Mouse (Mus musculus) MN1 (cell line): Measurements from ENCODE around the gene Zbtb44.
A peak's percentile ranks its signal among the peaks of the same experiment; 100 is the strongest.

Experiments used
- DNase-seq: peaks from one replicate; pipeline ENCODE4 v3.0.0-alpha.2; 2016; ENCODE audit warnings: low spot score

Zbtb44 gene

GRCm38 (mm10) chr9:31070706-31071105, 40.3 kb downstream of the Zbtb44 start:
- no peak for DNase-seq

- no peak for DNase-seq
Measured at GRCm38 (mm10) chr9:31072256-31072655, 41.8 kb downstream of the Zbtb44 start.

DNA sequence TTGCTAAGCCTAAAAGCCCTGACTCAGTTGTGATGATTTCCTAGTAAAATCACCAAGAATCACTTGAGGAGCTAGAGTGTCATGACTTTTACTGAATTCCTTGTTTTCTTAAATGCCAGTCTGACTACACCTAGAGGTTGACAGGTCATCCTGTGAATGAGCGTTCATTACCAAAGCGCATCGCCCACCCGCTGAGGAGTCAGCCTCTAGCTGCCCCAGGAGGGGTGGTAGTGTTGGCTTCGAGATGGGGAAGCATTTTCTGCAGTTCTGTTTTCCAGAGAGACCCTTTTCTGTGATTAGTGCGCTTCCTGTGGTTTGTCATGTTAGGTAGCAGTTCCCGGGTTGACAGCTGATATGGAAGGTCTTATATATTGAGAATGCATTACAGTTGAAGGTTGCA, 43.4 kb downstream of the Zbtb44 start:
- no peak for DNase-seq

GRCm38 (mm10) chr9:31074836-31075235, 44.4 kb downstream of the Zbtb44 start:
- DNase-seq: no peak

GRCm38 (mm10) chr9:31080726-31081125, 50.3 kb downstream of the Zbtb44 start:
- DNase-seq: no peak

DNA sequence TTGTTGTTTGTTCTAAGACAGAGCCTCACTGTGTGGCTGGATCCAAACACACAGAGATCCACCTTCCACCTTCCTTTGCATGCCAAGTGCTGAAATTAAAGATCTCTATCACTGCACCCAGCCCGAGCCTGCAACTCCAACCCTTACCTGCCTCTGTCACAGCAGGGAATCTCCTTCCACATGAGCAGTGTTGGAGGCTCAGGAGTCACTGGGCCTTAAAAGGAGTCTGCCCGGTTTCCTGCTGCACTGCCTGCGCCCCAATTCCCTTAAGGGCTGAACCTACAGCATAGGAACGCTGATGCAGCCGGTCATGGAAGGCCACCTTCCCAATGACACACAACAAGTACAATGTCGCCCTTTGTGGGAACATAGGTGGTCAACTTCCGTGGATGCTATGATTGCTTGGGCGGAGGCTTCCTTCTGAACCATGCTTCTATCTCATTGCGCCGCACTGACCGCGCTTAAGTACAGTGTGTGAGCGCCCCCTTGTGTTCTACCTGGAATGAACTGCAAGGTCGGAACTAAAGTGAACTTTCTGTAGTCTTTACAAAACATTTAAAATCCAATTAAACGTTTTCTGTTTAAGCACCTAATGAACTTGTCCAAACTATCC, 51.7 kb downstream of the Zbtb44 start:
- peak; percentile 57 for DNase-seq

- no peak for DNase-seq
Measured at GRCm38 (mm10) chr9:31082771-31083170, 52.3 kb downstream of the Zbtb44 start.

DNA sequence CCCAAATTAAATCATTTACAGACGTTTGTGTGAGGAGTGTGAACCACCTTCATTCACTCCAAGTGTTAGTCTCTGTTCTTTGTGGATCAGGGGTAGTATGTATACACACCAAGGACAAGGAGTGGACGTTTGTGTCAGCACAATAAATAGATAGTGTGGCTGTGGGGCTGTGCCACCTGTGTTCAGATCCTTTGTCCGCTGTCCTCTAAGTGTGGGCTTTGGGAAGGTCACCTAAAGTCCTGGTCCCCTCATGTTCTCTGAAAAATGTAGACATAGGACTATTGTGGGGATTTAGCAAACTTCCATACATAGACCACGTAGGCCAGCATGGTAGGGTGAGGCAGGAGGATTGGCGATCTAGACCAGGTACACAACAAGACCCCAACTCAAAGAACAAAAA, 55.1 kb downstream of the Zbtb44 start:
- no peak for DNase-seq

DNA sequence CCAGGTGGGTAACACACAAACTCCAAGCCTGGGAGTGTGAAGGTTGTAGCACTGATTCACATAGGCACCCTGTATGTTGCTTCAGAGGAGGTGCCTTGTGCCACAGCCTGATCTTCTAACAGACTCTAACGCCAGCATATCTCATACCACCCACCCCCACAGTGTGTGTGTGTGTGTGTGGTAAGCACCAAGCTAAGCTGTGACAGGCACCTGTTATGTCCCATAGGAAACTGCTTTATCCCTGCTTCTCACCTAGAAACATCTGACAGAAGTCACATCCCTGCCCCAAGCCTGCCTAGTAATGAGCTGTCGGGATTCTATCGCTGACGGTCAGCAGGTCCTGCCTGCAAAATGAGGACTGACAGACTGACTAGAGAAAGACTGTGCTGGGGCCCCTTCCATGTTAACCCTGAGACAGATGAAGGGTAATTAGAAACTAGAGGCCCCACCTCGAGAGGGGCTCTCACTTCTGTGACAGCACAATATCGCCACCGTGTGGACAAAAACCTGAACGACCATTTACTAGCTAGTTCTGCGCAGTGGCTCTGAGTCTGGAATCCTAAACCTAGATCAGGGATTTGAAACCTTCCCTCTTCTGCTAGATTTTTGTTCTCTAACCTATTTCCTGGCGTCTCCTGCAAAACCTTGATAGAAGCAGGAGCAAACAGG, 55.8 kb downstream of the Zbtb44 start:
- DNase-seq: peak; percentile 45

DNA sequence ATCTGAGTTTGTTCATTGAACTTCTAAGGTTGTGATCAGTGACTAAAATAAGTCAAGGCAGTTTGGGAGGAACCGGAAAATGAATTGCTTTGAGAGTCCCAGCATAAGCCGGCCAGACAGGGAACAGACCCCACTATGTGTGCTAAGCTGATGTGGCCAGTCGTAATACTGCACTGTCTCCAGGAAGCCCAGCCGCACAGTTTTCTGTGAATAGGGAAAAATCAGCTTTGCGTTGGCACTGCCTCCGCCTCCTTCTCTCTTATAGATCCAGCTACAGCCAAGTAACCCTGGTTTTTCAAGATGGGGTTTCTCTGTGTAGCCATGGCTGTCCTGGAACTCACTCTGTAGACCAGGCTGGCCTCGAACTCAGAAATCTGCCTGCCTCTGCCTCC, 56.3 kb downstream of the Zbtb44 start:
- DNase-seq: no peak

DNA sequence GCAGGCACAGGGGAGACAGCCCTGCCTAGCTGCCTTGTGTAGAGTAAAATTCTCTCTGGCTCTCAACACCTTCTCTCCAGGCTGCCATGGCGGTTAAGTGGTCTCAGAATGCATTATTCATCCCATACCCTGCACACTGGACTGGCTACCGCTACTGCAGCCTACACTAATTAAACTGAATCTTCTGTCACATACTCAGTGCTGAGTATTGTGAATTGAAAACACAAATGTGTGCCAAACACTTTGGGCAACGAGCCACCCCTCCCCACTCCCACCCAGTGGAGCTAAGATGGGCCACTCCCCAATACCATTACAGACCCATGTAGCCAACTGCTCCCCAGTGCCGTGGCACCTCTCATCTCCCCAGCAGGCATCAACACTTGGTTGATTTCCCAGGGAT, 57.0 kb downstream of the Zbtb44 start:
- DNase-seq: no peak

DNA sequence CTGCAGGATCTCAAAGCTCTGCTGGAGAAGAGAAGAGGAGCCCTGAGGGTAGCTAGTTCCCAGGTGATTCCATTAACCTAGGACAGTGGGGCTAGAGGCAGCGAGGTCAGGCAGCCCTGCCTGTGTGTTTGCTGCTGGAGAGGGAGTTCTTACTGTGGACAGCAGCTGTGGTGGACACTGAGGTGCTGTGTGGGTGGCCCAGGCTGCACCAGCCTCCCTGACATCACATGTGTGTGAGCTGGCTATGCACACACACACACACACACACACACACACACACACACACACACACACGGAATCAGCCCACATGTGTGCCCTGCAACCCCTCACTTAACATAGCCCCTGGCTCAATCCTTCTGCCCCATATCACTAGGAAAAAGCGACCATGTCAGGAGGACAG, 57.7 kb downstream of the Zbtb44 start:
- DNase-seq: no peak

- no peak for DNase-seq
Measured at GRCm38 (mm10) chr9:31088883-31089282, 58.4 kb downstream of the Zbtb44 start.

GRCm38 (mm10) chr9:31089541-31089940, 59.1 kb downstream of the Zbtb44 start:
- DNase-seq: no peak

DNA sequence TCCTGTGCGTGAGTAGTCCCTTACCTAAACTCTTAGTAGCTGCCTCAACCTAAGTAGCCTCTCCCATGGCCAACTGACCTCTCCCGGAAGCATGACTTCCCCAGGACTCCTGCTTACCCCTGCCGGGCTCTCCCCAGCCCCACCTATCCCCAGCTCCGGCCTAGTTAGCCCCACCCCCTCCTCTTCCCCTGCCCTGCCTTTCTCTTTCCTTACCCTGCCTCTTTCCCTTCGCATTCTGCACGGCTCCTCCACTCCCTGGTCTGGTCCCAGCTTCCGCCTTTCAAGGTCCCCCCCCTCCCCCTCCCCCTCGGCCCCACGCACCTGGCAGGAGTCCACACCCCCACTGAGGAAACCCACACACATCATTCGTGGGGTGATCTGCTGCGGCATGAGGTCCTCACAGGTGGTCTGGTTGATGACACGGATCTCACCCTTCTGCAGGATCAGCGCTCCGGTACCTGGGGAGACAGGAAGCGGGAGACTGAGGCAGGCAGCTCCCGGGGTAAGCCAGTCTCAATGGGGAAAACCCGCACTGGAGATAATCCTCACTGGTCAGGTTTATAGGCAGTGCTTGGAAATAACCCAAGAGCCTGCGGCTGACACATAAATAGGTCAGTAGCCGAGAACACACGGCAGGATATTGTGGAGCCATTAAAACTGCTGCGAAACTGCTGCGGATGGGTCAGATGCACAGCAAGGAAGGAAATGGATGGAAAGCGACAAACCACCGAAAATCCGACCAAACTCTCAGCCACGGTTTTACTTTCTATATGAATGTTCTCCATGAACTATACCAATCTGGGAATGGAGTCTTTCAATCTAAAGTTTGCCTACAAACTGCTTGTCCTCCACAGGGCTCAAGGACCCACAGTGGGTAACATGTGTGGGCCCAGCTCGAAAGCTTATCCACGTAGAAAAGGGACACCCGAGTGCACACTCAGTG, 59.9 kb downstream of the Zbtb44 start:
- no peak for DNase-seq

- DNase-seq: no peak
Measured at GRCm38 (mm10) chr9:31091162-31091581, 60.7 kb downstream of the Zbtb44 start.

DNA sequence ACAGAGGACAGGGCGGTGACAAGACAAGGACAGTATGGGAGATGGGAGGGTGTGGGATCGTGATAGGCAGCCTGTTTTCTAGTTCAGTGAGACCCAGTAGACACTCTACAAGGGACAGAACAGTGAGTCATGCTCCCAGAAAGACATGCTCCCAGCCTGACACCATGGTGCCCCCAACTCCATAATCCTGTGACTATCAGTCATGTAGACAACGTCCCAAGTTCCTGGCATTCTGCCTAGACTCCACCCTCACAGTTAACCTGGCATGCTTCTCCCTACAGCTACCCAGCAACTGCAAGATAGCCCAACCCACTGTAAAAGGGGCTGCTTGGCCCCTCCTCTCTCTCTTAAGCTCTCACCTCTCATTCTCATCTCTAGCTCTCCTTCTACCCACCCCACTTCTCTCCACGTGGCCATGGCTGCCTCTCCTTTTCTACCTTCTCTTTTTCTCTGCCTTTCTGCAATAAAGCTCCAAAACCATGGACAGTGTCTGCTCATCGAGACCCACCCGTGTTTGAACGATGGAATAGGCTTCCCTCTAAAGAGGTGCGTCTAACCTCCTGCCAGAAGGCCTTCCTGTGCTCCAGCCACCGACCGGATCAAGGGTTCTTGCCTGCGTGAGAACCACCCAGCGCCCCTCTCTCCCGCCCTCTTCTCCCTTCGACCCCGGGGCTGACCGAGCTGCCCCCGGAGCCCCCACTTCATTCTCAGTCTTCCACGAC, 61.8 kb downstream of the Zbtb44 start:
- no peak for DNase-seq

DNA sequence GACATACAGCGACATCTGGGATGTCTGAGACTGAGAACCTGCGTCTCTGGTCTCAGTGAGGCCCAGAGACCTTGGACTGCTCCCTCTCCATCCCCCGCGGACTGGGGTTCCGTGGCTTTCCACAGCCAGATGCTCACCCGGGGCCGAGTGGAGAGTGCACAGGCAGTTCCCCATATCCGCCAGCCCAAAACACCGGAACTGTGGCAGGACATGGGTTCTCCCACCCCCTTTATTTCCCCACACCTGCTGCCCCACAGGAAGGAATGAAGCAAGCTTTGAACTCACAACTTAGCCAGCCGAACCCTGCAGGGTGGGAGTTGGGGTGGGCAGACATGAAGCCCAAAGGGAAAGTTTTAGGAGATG, 62.4 kb downstream of the Zbtb44 start:
- no peak for DNase-seq

GRCm38 (mm10) chr9:31097088-31098082, 66.9 kb downstream of the Zbtb44 start:
- DNase-seq: peak; percentile 21

GRCm38 (mm10) chr9:31098118-31098517, 67.7 kb downstream of the Zbtb44 start:
- DNase-seq: peak; percentile 11

- DNase-seq: no peak
Measured at GRCm38 (mm10) chr9:31108464-31108863, 78.0 kb downstream of the Zbtb44 start.
